Mouse (Mus musculus) C2C12 (cell line): ENCODE measurements around the gene Dnm1. TPM values are rescaled to one million over a fixed set of nuclear protein-coding genes. Genes with fewer than 3 reads are reported as not detected.

Experiments used
- H3K27me3 ChIP-seq: one replicate; pipeline ENCODE4 v1.6.1; 2011; ENCODE audit not compliant: control insufficient read depth, insufficient read depth, insufficient read length
- H3K36me3 ChIP-seq: one replicate; pipeline ENCODE4 v1.6.1; 2011; ENCODE audit not compliant: control insufficient read depth, insufficient read depth
- H3K4me3 ChIP-seq: one replicate; pipeline ENCODE4 v1.5.1; 2011; ENCODE audit warnings: mild to moderate bottlenecking, control low read depth; ENCODE audit not compliant: poor library complexity, insufficient read depth, severe bottlenecking
- H3K79me2 ChIP-seq: one replicate; pipeline ENCODE4 v1.6.1; 2011; ENCODE audit not compliant: control insufficient read depth, insufficient read depth
- H3K79me3 ChIP-seq: one replicate; pipeline ENCODE4 v1.6.1; 2011; ENCODE audit warnings: low read depth, control low read depth
- H3ac ChIP-seq: one replicate; pipeline ENCODE3; 2011; ENCODE audit warnings: low read depth; ENCODE audit not compliant: control insufficient read depth, insufficient read length
- CEBPB ChIP-seq: IDR thresholded peaks from one replicate; pipeline ENCODE4 v1.6.1; 2011; ENCODE audit warnings: low read depth, mild to moderate bottlenecking, control low read depth, moderate library complexity
- CTCF ChIP-seq: IDR thresholded peaks from one replicate; pipeline ENCODE4 v1.5.1; 2011; ENCODE audit not compliant: control insufficient read depth, insufficient read depth, insufficient read length
- FOSL1 ChIP-seq: IDR thresholded peaks from one replicate; pipeline ENCODE4 v1.8.0; 2011; ENCODE audit warnings: mild to moderate bottlenecking, low read length; ENCODE audit not compliant: poor library complexity, insufficient read depth, severe bottlenecking
- MAX ChIP-seq: IDR thresholded peaks from one replicate; pipeline ENCODE4 v1.6.1; 2011; ENCODE audit warnings: mild to moderate bottlenecking, control low read depth
- MYOD1 ChIP-seq: IDR thresholded peaks from one replicate; pipeline ENCODE4 v1.6.1; 2011; ENCODE audit warnings: low read depth; ENCODE audit not compliant: control insufficient read depth, insufficient read length
- MYOG ChIP-seq: IDR thresholded peaks from one replicate; pipeline ENCODE4 v1.6.1; 2011; ENCODE audit not compliant: control insufficient read depth, insufficient read length; ENCODE audit errors: extremely low read depth
- USF1 ChIP-seq: IDR thresholded peaks from one replicate; pipeline ENCODE4 v1.6.1; 2011; ENCODE audit warnings: low read depth, mild to moderate bottlenecking, control low read depth, moderate library complexity
- polyA plus RNA-seq: library from polyadenylated mRNA; unstranded; fragments of >200 nt; fragmentation: generic; extraction: Trizol; gene quantifications from one replicate; pipeline ENCODE4 v1.2.1, GENCODE M21; 2012; ENCODE audit warnings: missing spikeins

Dnm1 gene
- polyA plus RNA-seq, 1 experiment, result 27.7 TPM

- Histone ChIP-seq H3K27me3 (no peaks in the 10 kb centered on the region), H3ac (no peak overlapping the region), H3K4me3 (no peak overlapping the region), H3K79me3 (no peaks in the 10 kb centered on the region), H3K36me3 (no peaks in the 10 kb centered on the region), H3K79me2 (no peaks in the 10 kb centered on the region)
- TF ChIP-seq MYOD1 (no peak), MAX (no peak), USF1 (no peak), CTCF (no peak)
Measured at GRCm38 (mm10) chr2:32325342-32325741, 27.8 kb downstream of the Dnm1 start.

GRCm38 (mm10) chr2:32324322-32324721 is 28.8 kb downstream of the Dnm1 start:
- Histone ChIP-seq H3K36me3 (no peaks in the 10 kb centered on the region), H3K79me2 (no peaks in the 10 kb centered on the region), H3ac (no peak overlapping the region), H3K79me3 (no peaks in the 10 kb centered on the region), H3K27me3 (no peaks in the 10 kb centered on the region), H3K4me3 (no peak overlapping the region)
- no peak for TF ChIP-seq MAX
- TF ChIP-seq CEBPB, result no peak
- TF ChIP-seq MYOD1, result no peak
- no peak for TF ChIP-seq MYOG
- TF ChIP-seq FOSL1, result no peak
- no peak for TF ChIP-seq CTCF
- no peak for TF ChIP-seq USF1

- no peak overlapping the region for H3ac ChIP-seq
- no peaks in the 10 kb centered on the region for H3K27me3 ChIP-seq
- H3K36me3 ChIP-seq, result no peaks in the 10 kb centered on the region
- no peaks in the 10 kb centered on the region for H3K79me2 ChIP-seq
- no peak overlapping the region for H3K4me3 ChIP-seq
- no peaks in the 10 kb centered on the region for H3K79me3 ChIP-seq
- no peak for TF ChIP-seq CEBPB
- no peak for TF ChIP-seq MYOD1
- TF ChIP-seq MAX, result no peak
- TF ChIP-seq MYOG, result no peak
- no peak for TF ChIP-seq CTCF
- TF ChIP-seq USF1, result no peak
- TF ChIP-seq FOSL1, result no peak
Measured at GRCm38 (mm10) chr2:32322754-32323741, 30.1 kb downstream of the Dnm1 start.

- Histone ChIP-seq H3K79me3 (no peaks in the 10 kb centered on the region), H3ac (no peak overlapping the region), H3K79me2 (no peaks in the 10 kb centered on the region), H3K27me3 (no peaks in the 10 kb centered on the region), H3K4me3 (no peak overlapping the region), H3K36me3 (no peaks in the 10 kb centered on the region)
- TF ChIP-seq FOSL1 (no peak), MYOG (no peak), USF1 (no peak), MYOD1 (no peak), CTCF (no peak), CEBPB (no peak), MAX (no peak)
Measured at GRCm38 (mm10) chr2:32321591-32322298, 31.4 kb downstream of the Dnm1 start.

- TF ChIP-seq CEBPB (no peak), MAX (no peak), MYOG (no peak), CTCF (no peak), USF1 (no peak), FOSL1 (no peak), MYOD1 (no peak)
- no peak overlapping the region for H3ac ChIP-seq
- no peaks in the 10 kb centered on the region for H3K36me3 ChIP-seq
- H3K27me3 ChIP-seq, result no peaks in the 10 kb centered on the region
- no peaks in the 10 kb centered on the region for H3K79me3 ChIP-seq
- H3K79me2 ChIP-seq, result no peaks in the 10 kb centered on the region
- H3K4me3 ChIP-seq, result no peak overlapping the region
Measured at GRCm38 (mm10) chr2:32320721-32321120, 32.4 kb downstream of the Dnm1 start.
